Mouse (Mus musculus) kidney, adult 2 months (tissue): ENCODE results near the gene H2-M10.6. TPM values are rescaled to one million over a fixed set of nuclear protein-coding genes. Genes with fewer than 3 reads are reported as not detected.
A peak's percentile ranks its signal among the peaks of the same experiment; 100 is the strongest.

ENCODE experiments used
- DNase-seq: peaks from one replicate; pipeline ENCODE4 v3.0.0; 2021
- H3K27ac ChIP-seq: fragments of 200-500 bp; 2 replicates; pipeline ENCODE4 v1.5.1; 2012; ENCODE audit warnings: low read depth, low read length, control low read depth, inconsistent platforms; ENCODE audit not compliant: insufficient read depth
- H3K27me3 ChIP-seq: fragments of 200-500 bp; replicated peaks from 2 replicates; pipeline ENCODE4 v1.6.1; 2012; ENCODE audit warnings: mild to moderate bottlenecking, moderate library complexity, low read length, inconsistent platforms; ENCODE audit not compliant: control insufficient read depth, insufficient read depth
- H3K36me3 ChIP-seq: fragments of 200-500 bp; 2 replicates; pipeline ENCODE4 v1.6.1; 2012; ENCODE audit warnings: mild to moderate bottlenecking, moderate library complexity, low read length, inconsistent platforms; ENCODE audit not compliant: control insufficient read depth, insufficient read depth
- H3K4me1 ChIP-seq: fragments of 200-500 bp; 2 replicates; pipeline ENCODE4 v1.6.1; 2011; ENCODE audit warnings: low read length; ENCODE audit not compliant: control insufficient read depth, insufficient read depth
- H3K4me3 ChIP-seq: fragments of 200-500 bp; 2 replicates; pipeline ENCODE4 v1.5.1; 2011; ENCODE audit warnings: mild to moderate bottlenecking, low read depth, low read length, control low read depth; ENCODE audit not compliant: insufficient read depth
- CTCF ChIP-seq: fragments of 200-500 bp; conservative IDR thresholded peaks from 2 replicates; pipeline ENCODE4 v1.5.1; 2011; ENCODE audit warnings: low read depth, mild to moderate bottlenecking, control low read depth, low read length, moderate library complexity, mixed read lengths; ENCODE audit not compliant: insufficient read depth, insufficient read length
- POLR2A ChIP-seq: fragments of 200-500 bp; IDR thresholded peaks from one replicate; pipeline ENCODE4 v1.6.1; 2011; ENCODE audit warnings: low read depth, low read length, control low read depth
- WGBS: fragments of 180-500 bp; shearing (Covaris S2); methylation state at CpG from one replicate; pipeline ENCODE4 v1.1.7; 2018; 5-methylcytosine and 5-hydroxymethylcytosine counted together
- polyA plus RNA-seq: library from polyadenylated mRNA; depleted of rRNA; stranded (reverse); fragments of >200 nt; gene quantifications from 2 replicates; pipeline ENCODE4 v1.2.3, GENCODE M21; 2012

The H2-M10.6 gene
- polyA plus RNA-seq, 1 experiment: not detected

- WGBS: 55% methylated on average over 4 of the region's 4 CpGs
- Histone ChIP-seq H3K27ac (no peak overlapping the region), H3K36me3 (no peaks in the 10 kb centered on the region), H3K27me3 (no peaks in the 10 kb centered on the region), H3K4me1 (no peaks in the 10 kb centered on the region; the same call in 1 of the 2 replicates), H3K4me3 (no peak overlapping the region)
- TF ChIP-seq CTCF (no peak), POLR2A (no peak)
- no peak for DNase-seq
Measured at GRCm38 (mm10) chr17:36832694-36833093, 20.7 kb downstream of the H2-M10.6 start.

GRCm38 (mm10) chr17:36835591-36836426 lies 23.8 kb downstream of the H2-M10.6 start:
- 37% methylated on average over 12 of the region's 12 CpGs for WGBS
- Histone ChIP-seq H3K27me3 (no peaks in the 10 kb centered on the region), H3K27ac (0 out of 2 replicates have a peak overlapping the region, but pooled peaks have one; percentile 57), H3K4me3 (peak overlapping the region; percentile 54; the same call in 1 of the 2 replicates), H3K4me1 (no peaks in the 10 kb centered on the region; the same call in 1 of the 2 replicates), H3K36me3 (no peaks in the 10 kb centered on the region)
- TF ChIP-seq POLR2A: no peak
- peak; percentile 27; the same call in 1 of the 2 replicates for TF ChIP-seq CTCF
- DNase-seq: peak; percentile 77

DNA sequence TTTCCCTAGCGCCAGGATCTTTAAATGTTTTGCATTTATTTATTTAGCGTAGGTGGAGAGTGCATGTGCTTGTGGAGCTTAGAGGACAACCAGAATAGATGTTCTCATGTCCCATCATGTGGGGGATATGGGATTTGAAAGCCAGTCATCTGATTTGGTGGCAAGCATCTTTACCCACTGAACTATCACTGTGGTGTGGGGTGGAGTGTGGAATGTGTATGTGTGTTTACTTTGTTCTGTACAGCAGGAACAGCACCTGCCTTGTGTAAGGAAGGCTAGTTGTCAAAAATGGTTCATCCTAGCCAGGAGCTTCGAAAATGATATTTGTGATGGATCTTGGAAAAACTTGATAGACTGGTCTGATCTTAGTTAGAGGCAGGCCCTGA lies 24.4 kb downstream of the H2-M10.6 start:
- Histone ChIP-seq H3K27ac (peak overlapping the region; percentile 57), H3K4me3 (peak overlapping the region; percentile 54), H3K36me3 (no peaks in the 10 kb centered on the region), H3K4me1 (no peaks in the 10 kb centered on the region; the same call in 1 of the 2 replicates), H3K27me3 (no peaks in the 10 kb centered on the region)
- WGBS: 13% methylated on average over 3 of the region's 3 CpGs
- DNase-seq: no peak
- TF ChIP-seq POLR2A (no peak), CTCF (no peak)

- DNase-seq: peak; percentile 99
- Histone ChIP-seq H3K4me3 (peak within 1 kb of the TSS; percentile 62), H3K27me3 (no peaks in the 10 kb centered on the region), H3K4me1 (no peaks in the 10 kb centered on the region; the same call in 1 of the 2 replicates), H3K27ac (peak within 1 kb of the TSS; percentile 76), H3K36me3 (no peaks in the 10 kb centered on the region)
- TF ChIP-seq CTCF (0 out of 2 replicates have a peak, but pooled peaks have one; percentile 1), POLR2A (peak; percentile 11)
- 1% methylated on average over 58 of the region's 58 CpGs for WGBS
Measured at GRCm38 (mm10) chr17:36836874-36837647, 25.1 kb downstream of the H2-M10.6 start, which contains the start of gene Trim26. Trim26 (plus strand) TSS chr17:36837134.

GRCm38 (mm10) chr17:36839001-36839400 lies 27.0 kb downstream of the H2-M10.6 start:
- WGBS: 85% methylated on average over 5 of the region's 5 CpGs
- Histone ChIP-seq H3K4me1 (peaks cover 4% of the 10 kb centered on the region; the same call in 1 of the 2 replicates), H3K27me3 (no peaks in the 10 kb centered on the region), H3K36me3 (no peaks in the 10 kb centered on the region), H3K27ac (no peak overlapping the region), H3K4me3 (no peak overlapping the region)
- no peak for DNase-seq
- TF ChIP-seq POLR2A: no peak
- no peak for TF ChIP-seq CTCF

- H3K4me1 ChIP-seq: peaks cover 10% of the 10 kb centered on the region; the same call in 1 of the 2 replicates
- H3K36me3 ChIP-seq: no peaks in the 10 kb centered on the region
- no peak overlapping the region for H3K4me3 ChIP-seq
- no peaks in the 10 kb centered on the region for H3K27me3 ChIP-seq
- no peak overlapping the region for H3K27ac ChIP-seq
- TF ChIP-seq POLR2A (no peak), CTCF (no peak)
- 88% methylated on average over 3 of the region's 3 CpGs for WGBS
- DNase-seq: no peak
Measured at GRCm38 (mm10) chr17:36839931-36840330, 28.0 kb downstream of the H2-M10.6 start.
